Mouse (Mus musculus) neural tube, embryonic 12.5 days (tissue): ENCODE measurements around the gene Dhx15. TPM values are rescaled to one million over a fixed set of nuclear protein-coding genes. Genes with fewer than 3 reads are reported as not detected.
"Not testable (repeated sequence)": the region's sequence is repeated elsewhere in the genome, so short reads cannot be mapped to it uniquely, and the experiment has no call there.

ENCODE experiments used
- ATAC-seq: fragments of 200-750 bp; cut with Nextera tagmentation; 2 replicates; pipeline ENCODE4 v1.8.0; 2017; ENCODE audit warnings: low read depth, mild to moderate bottlenecking, moderate TSS enrichment, moderate library complexity; ENCODE audit not compliant: low FRiP score
- H3K27ac ChIP-seq: fragments of 300-500 bp; sonication (generic); 2 replicates; pipeline ENCODE4 v1.5.1; 2016
- H3K27me3 ChIP-seq: fragments of 300-500 bp; sonication (generic); replicated peaks from 2 replicates; pipeline ENCODE4 v1.6.1; 2016; ENCODE audit warnings: mild to moderate bottlenecking
- H3K36me3 ChIP-seq: fragments of 300-500 bp; sonication (generic); 2 replicates; pipeline ENCODE4 v1.6.1; 2016; ENCODE audit warnings: mild to moderate bottlenecking
- H3K4me1 ChIP-seq: fragments of 300-500 bp; sonication (generic); 2 replicates; pipeline ENCODE4 v1.6.1; 2016
- H3K4me2 ChIP-seq: fragments of 300-500 bp; sonication (generic); replicated peaks from 2 replicates; pipeline ENCODE4 v1.6.1; 2016; ENCODE audit warnings: mild to moderate bottlenecking
- H3K4me3 ChIP-seq: fragments of 300-500 bp; sonication (generic); 2 replicates; pipeline ENCODE4 v1.5.1; 2016
- H3K9ac ChIP-seq: fragments of 300-500 bp; sonication (generic); 2 replicates; pipeline ENCODE4 v1.6.1; 2016; ENCODE audit warnings: mild to moderate bottlenecking
- H3K9me3 ChIP-seq: fragments of 300-500 bp; sonication (generic); 2 replicates; pipeline ENCODE4 v1.6.1; 2016; ENCODE audit warnings: mild to moderate bottlenecking
- WGBS: fragments of 180-500 bp; shearing (Covaris S2); methylation state at CpG from one replicate; pipeline ENCODE4 v1.1.7; 2016; 5-methylcytosine and 5-hydroxymethylcytosine counted together
- polyA plus RNA-seq: library from polyadenylated mRNA; unstranded; fragments of >200 nt; fragmentation: Nextera tagmentation; extraction: Ambion mirVana; gene quantifications from 2 replicates; pipeline ENCODE4 v1.2.1, GENCODE M21; 2016

Dhx15 gene
- polyA plus RNA-seq: 173 and 176 TPM in 2 replicates

DNA sequence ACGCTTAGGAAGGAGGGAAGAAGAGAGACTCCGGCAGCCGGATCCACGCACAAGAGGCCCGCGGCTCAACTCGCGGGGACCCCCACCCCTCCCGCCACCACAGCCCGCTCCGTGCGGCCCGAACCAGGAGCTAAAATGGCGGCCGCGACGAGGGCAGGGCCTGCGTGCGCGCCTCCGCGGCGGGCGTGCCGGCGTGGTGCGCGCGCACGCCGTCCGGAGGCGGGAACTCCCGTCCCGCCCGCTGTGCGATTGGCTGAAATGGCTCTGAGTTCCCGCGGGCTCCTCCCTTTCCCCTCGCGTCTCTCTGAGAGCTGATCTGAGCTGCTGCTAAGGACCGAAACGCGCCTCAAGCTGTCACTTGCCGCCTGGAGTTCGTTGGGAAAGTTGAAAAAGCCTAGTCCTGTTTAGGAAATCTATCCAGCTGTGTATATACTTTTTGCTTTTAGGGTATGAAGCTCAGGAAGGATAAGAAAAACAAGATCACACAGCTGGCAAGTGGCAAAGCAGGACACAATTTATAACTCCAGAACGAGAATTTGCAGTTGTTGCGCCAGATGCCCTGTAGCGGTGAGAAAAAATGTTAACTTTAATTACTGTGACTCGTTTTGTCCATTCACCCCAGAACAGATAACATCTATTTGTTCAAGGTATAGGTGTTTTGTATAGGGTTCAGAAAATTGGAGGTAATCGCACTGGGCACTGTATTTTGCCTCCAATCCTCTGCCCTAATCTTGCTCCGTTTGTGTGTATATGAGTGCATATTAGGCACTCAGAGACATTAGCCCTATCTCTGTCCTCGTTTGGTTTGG, at the start of gene Dhx15:
Gene Dhx15 (minus strand): TSS at position 144 of the 809 bp plus-strand sequence.
- ATAC-seq: peak; percentile 97
- H3K4me2 ChIP-seq: peak within 1 kb of the TSS; percentile 82
- H3K36me3 ChIP-seq: no peaks in the 10 kb centered on the region
- WGBS: 2% methylated on average over 53 of the region's 53 CpGs
- no peaks in the 10 kb centered on the region for H3K9me3 ChIP-seq
- peaks cover 15% of the 10 kb centered on the region for H3K4me1 ChIP-seq
- peak within 1 kb of the TSS; percentile 98 for H3K9ac ChIP-seq
- H3K4me3 ChIP-seq: peak within 1 kb of the TSS; percentile 97
- no peaks in the 10 kb centered on the region for H3K27me3 ChIP-seq
- peak within 1 kb of the TSS; percentile 75 for H3K27ac ChIP-seq

DNA sequence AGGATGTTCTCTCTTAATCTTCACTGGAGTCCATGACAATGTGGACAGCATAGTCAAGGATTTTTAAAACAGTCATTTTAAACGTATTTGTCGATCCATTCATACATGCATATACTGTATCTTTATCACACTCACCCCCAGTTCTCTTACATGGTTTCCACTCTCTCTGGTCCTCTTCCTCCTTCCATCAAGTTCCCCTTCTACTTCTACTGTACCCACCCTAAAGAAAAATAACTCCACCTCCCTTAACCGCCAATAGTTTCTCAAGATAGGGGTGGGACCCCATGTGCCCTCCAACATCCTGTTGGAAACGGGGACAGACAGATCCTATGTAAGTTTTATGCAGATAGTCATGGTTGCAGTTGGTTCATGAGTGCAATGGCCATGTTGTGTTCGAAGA, 48.6 kb upstream of the Dhx15 start:
- Histone ChIP-seq H3K4me1 (no peaks in the 10 kb centered on the region), H3K27ac (no peak overlapping the region), H3K4me3 (no peak overlapping the region), H3K27me3 (no peaks in the 10 kb centered on the region), H3K4me2 (no peak overlapping the region), H3K9ac (no peak overlapping the region), H3K9me3 (no peaks in the 10 kb centered on the region), H3K36me3 (no peaks in the 10 kb centered on the region)
- ATAC-seq: no peak
- WGBS: 91% methylated on average over 5 of the region's 5 CpGs

DNA sequence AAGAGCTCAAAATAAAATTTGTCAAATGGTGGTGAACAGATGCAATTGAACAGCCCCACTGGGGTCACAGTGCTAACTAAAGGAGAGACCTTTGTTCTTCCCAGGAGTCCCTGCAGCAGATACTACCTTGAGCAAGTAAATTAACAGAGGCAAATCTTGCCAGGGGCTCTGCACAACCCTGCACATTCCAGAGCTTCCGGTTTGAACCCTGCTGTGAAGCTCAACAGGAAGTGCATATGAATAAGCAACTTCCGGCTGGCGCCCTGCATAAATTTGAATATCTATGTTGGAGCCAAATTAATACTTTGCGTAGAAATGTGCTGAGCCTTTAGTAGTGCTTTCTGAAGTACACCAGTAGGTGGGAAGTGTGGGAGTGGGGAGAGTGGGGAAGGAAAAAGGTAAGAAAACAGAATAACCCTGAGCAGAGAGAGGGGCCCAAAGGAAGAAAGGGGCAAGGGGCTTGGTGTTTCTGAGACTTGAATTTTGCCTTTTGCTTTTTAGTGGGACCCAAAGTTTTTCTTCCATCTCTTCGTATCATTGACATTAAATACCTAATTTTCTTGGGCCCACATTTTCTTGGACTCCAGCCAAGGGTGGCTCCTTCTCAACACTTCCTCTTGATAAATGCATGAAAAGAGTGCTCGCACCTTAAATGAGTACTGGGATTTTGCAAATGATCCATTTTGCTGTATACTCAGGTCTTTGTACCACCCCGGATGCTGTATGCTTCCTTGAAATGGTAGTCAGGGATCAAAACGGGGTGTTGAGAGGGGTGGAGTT, 47.8 kb upstream of the Dhx15 start:
- no peaks in the 10 kb centered on the region for H3K36me3 ChIP-seq
- ATAC-seq: no peak

DNA sequence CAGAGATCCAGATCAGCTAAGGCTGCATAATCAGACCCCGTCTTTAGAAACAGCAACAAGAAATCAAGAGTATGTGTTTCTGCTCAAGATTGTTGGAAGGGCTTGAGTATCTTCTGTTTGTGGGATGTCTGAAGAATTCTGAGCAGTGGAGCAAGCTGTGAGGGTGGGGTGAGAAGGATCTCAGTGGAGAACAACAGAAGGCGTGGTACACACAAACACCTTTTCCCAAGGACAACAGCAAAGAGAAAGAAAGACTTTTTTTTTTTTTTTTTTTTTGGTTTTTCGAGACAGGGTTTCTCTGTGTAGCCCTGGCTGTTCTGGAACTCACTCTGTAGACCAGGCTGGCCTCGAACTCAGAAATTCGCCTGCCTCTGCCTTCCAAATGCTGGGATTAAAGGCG, 46.3 kb upstream of the Dhx15 start:
- 88% methylated on average over 6 of the region's 6 CpGs for WGBS

More for the DNA sequence above, 47.8 kb upstream of the Dhx15 start:
- 80% methylated on average over 8 of the region's 8 CpGs for WGBS
- Histone ChIP-seq H3K4me1 (no peaks in the 10 kb centered on the region), H3K4me3 (no peak overlapping the region), H3K4me2 (no peak overlapping the region), H3K27ac (no peak overlapping the region), H3K27me3 (no peaks in the 10 kb centered on the region), H3K9ac (no peak overlapping the region), H3K9me3 (no peaks in the 10 kb centered on the region)

DNA sequence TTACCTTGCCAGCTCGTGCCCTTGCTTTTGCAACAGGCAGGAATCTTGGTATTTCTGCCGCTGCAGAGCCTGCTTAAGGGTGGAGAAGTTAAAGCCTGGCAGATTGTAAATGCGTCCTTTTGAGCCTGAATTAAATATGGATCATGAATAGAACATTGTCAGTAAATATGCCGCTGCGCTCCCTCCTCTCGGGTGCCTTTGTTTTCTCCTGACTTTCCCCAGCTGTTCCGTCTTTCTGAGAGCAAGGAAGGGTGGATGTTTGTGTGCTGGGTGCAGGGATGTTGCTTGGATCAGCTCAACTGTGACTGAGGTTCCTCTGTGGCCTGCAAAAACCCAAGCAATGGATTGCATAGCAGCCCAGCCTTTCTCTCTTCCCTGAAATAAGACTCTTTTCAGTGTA, 44.3 kb upstream of the Dhx15 start:
- Histone ChIP-seq H3K27me3 (no peaks in the 10 kb centered on the region), H3K9ac (no peak overlapping the region), H3K4me1 (no peaks in the 10 kb centered on the region), H3K36me3 (no peaks in the 10 kb centered on the region), H3K9me3 (no peaks in the 10 kb centered on the region), H3K27ac (no peak overlapping the region), H3K4me2 (no peak overlapping the region), H3K4me3 (no peak overlapping the region)
- ATAC-seq: no peak
- WGBS: 58% methylated on average over 7 of the region's 7 CpGs

More for the DNA sequence above, 46.3 kb upstream of the Dhx15 start:
- H3K4me3 ChIP-seq, H3K9ac ChIP-seq, H3K36me3 ChIP-seq, ATAC-seq, H3K27ac ChIP-seq, H3K4me2 ChIP-seq, H3K4me1 ChIP-seq, H3K9me3 ChIP-seq, H3K27me3 ChIP-seq: not testable (repeated sequence)

DNA sequence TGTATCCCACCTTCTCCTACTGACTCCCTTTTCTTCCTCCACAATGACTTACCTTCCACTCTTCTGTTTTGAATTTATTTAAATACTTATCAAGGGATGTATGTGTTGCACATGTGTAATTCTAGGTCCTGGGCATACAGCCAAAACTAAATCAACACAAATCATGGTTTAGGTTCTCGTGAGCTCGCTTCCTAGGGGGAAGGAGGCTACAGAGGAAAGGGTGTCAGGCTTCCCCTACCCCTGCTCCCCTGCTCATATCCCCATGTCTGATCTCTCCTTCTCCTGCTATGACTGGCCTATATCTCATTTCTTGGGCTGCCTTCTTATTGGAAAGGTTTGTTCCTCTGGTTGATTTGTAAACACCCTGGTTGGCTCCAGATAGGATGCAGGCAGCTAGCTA, 43.6 kb upstream of the Dhx15 start:
- no peak overlapping the region for H3K9ac ChIP-seq
- WGBS: 66% methylated on average over 2 of the region's 2 CpGs
- H3K27ac ChIP-seq: no peak overlapping the region
- H3K4me1 ChIP-seq: no peaks in the 10 kb centered on the region
- no peak overlapping the region for H3K4me2 ChIP-seq
- no peak for ATAC-seq
- no peak overlapping the region for H3K4me3 ChIP-seq
- H3K27me3 ChIP-seq: no peaks in the 10 kb centered on the region
- H3K36me3 ChIP-seq: no peaks in the 10 kb centered on the region
- H3K9me3 ChIP-seq: no peaks in the 10 kb centered on the region

DNA sequence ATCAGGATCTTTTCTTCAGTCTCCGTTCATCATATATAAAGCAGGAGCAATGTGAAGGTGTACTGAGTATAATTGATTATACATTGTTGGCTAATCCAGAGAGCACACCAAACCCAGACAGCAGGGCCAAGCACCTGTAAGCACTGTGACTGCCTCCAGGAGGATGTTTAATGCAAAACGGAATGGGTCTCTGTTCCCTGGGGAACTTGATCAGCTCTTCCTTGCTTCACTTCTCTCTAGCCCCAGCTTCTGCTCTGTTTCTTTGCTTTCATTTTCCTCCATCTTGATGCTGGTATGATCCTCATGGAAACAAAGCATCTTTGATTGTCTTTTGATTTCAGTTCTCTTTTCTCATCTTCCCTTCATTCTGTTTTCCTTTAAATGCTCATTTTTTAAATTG, 42.3 kb upstream of the Dhx15 start:
- H3K9ac ChIP-seq: no peak overlapping the region
- H3K4me1 ChIP-seq: no peaks in the 10 kb centered on the region
- no peaks in the 10 kb centered on the region for H3K36me3 ChIP-seq
- no peak overlapping the region for H3K4me2 ChIP-seq
- H3K27me3 ChIP-seq: no peaks in the 10 kb centered on the region
- ATAC-seq: no peak
- no peaks in the 10 kb centered on the region for H3K9me3 ChIP-seq
- no peak overlapping the region for H3K4me3 ChIP-seq
- no peak overlapping the region for H3K27ac ChIP-seq
- 72% methylated on average over 2 of the region's 2 CpGs for WGBS

DNA sequence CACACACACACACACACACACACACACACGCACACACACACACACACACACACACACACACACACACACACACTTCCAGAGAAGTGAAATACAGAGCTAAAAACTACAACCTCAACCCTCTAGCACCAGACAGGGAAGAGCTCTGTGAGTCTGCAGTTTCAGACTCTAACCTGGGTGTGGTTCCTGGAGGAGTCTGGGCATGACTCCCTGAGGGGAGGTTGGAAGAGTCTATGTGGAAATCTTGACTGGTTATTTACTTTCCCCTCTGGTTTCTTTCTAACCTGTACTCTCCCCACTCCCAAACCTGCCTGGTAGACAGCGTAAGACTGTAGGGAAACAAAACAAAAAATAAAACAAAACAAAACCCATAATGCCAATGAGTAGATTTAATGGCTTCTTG, 41.9 kb upstream of the Dhx15 start:
- Histone ChIP-seq H3K36me3 (no peaks in the 10 kb centered on the region), H3K9me3 (no peaks in the 10 kb centered on the region), H3K4me1 (no peaks in the 10 kb centered on the region), H3K4me3 (no peak overlapping the region), H3K4me2 (no peak overlapping the region), H3K27ac (no peak overlapping the region), H3K9ac (no peak overlapping the region), H3K27me3 (no peaks in the 10 kb centered on the region)
- WGBS: 78% methylated on average over 2 of the region's 2 CpGs
- no peak for ATAC-seq

DNA sequence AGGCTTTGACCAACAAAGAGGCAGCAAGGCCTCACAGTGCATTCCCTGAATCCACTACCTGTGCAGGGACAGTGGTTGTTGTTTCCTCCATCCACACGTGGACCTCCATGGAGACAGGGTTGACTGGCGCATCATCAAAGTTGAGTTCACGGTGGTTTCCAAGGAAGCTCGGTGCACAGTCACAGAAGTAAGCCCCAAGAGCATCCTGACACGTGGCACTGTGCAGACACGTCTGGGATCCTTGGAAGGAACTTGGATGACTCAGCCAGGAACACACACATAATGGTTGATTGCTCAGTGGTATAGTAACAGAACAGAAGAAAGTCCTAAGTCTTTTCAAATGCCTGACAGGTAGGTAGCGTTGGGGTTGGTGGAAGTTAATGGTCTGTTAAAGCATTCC, 40.2 kb upstream of the Dhx15 start:
- H3K9ac ChIP-seq: no peak overlapping the region
- 92% methylated on average over 7 of the region's 7 CpGs for WGBS
- H3K4me3 ChIP-seq: no peak overlapping the region
- H3K27me3 ChIP-seq: no peaks in the 10 kb centered on the region
- no peak overlapping the region for H3K27ac ChIP-seq
- ATAC-seq: no peak
- no peaks in the 10 kb centered on the region for H3K36me3 ChIP-seq
- H3K4me2 ChIP-seq: no peak overlapping the region
- no peaks in the 10 kb centered on the region for H3K4me1 ChIP-seq
- H3K9me3 ChIP-seq: no peaks in the 10 kb centered on the region

DNA sequence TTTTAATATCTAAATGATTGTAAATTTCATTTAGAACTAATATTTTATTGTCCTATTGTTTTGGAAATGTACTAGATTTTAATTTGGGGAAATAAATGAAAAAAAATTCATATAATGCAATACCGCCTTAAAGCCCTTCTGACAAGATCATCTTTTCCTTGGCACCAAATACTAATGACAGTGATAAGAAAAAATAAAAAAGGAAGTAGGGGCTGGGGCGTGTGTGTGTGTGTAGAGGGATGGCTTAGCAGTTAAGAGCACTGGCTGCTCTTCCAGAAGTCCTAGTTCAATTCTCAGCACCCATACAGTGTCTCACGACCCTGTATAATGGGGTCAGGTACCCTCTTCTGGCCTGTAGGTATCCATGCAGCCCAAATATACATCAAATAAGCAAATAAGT, 36.4 kb upstream of the Dhx15 start:
- no peak overlapping the region for H3K9ac ChIP-seq
- H3K27ac ChIP-seq: no peak overlapping the region
- no peaks in the 10 kb centered on the region for H3K36me3 ChIP-seq
- no peaks in the 10 kb centered on the region for H3K27me3 ChIP-seq
- H3K4me2 ChIP-seq: no peak overlapping the region
- no peaks in the 10 kb centered on the region for H3K4me1 ChIP-seq
- no peak overlapping the region for H3K4me3 ChIP-seq
- no peak for ATAC-seq
- 84% methylated on average over 3 of the region's 3 CpGs for WGBS
- H3K9me3 ChIP-seq: no peaks in the 10 kb centered on the region

DNA sequence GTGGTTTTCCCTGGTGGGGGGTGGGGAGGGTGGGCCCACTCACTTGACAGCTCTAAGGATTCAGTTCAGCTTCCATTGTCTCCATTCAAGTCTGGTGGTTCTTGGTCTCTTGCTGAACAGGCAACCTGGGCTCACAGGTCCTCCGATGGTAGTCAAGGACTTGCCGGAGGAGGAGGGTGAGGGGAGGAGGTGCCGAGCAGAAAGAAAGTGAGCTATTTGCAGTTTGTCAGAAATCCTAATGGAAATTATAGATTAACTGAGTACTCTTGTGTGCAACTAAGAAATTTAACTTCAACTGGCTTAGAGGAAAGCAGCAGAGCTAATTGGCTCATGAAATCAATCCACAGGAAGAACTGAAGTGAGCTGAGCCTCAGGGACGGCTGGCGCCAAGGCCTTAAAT, 31.3 kb upstream of the Dhx15 start:
- Histone ChIP-seq H3K4me1 (0 out of 2 replicates have a peak, but pooled peaks cover 2% of the 10 kb centered on the region), H3K4me3 (no peak overlapping the region), H3K27me3 (no peaks in the 10 kb centered on the region), H3K27ac (no peak overlapping the region), H3K9ac (no peak overlapping the region), H3K9me3 (no peaks in the 10 kb centered on the region), H3K36me3 (no peaks in the 10 kb centered on the region), H3K4me2 (no peak overlapping the region)
- WGBS: 88% methylated on average over 5 of the region's 5 CpGs
- ATAC-seq: no peak

DNA sequence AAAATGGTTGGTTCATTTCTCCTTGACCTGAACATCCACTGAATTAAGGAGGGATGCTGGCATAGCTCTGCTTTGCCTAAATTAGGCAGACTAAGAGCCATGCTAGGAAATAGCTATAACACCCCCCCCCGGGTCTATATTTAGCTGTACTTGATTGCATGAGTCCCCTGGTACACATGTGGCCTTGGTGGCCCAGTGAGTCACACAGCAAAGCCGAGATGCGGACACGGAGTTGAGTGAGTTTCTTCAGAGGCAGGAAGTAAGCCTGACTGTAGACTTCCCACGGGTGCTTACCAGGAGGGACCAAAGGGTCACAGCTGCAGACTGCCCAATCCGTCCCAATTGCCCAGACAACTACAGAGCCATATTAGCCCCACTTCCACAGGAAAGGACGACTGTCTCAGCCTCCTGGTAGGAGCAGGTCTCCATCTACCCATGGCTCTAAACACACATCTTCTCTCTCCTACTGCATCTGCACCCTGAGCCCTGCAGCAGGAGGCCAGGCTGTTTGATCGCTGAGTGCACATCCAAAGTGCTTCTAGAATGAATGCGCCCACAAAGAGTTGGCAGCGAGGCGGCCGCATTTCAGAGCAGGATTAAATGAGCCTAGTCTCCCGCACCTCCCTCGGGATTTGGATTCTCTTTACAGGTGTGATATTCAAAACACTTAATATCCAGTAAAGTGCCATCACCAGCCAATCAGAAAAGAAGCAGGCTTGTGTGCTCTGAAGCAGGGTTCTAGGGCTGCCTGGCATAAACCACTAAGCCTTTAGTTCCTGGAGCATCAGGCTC, 29.9 kb upstream of the Dhx15 start:
- 74% methylated on average over 14 of the region's 14 CpGs for WGBS
- no peaks in the 10 kb centered on the region for H3K27me3 ChIP-seq
- no peaks in the 10 kb centered on the region for H3K9me3 ChIP-seq
- H3K9ac ChIP-seq: no peak overlapping the region
- H3K4me2 ChIP-seq: no peak overlapping the region
- no peak for ATAC-seq
- H3K4me3 ChIP-seq: no peak overlapping the region
- H3K36me3 ChIP-seq: no peaks in the 10 kb centered on the region
- H3K27ac ChIP-seq: no peak overlapping the region
- peaks cover 6% of the 10 kb centered on the region; the same call in 1 of the 2 replicates for H3K4me1 ChIP-seq
